Mouse (Mus musculus) liver, embryonic 14.5 days (tissue): Measurements from ENCODE around the gene Glis2. TPM values are rescaled to one million over a fixed set of nuclear protein-coding genes. Genes with fewer than 3 reads are reported as not detected.

Experiments
- ATAC-seq: fragments of 200-750 bp; cut with Nextera tagmentation; 2 replicates; pipeline ENCODE4 v1.8.0; 2017; ENCODE audit warnings: moderate number of reproducible peaks, mild to moderate bottlenecking, moderate library complexity; ENCODE audit not compliant: insufficient read depth
- DNase-seq, 3 experiments: peaks; one replicate each; pipeline ENCODE4 v3.0.0-alpha.2; 2012 to 2013; ENCODE audit warnings: low read depth in 3 of 3, low spot score in 3 of 3
- H3K27ac ChIP-seq: fragments of 300-500 bp; sonication (generic); 2 replicates; pipeline ENCODE4 v1.5.1; 2014; ENCODE audit warnings: moderate library complexity, mild to moderate bottlenecking, control low read depth, inconsistent platforms
- H3K27me3 ChIP-seq: fragments of 300-500 bp; sonication (generic); 2 replicates; pipeline ENCODE4 v1.6.1; 2014; ENCODE audit warnings: mild to moderate bottlenecking, low read length, moderate library complexity; ENCODE audit not compliant: control insufficient read depth, insufficient read depth
- H3K36me3 ChIP-seq: fragments of 300-500 bp; sonication (generic); replicated peaks from 2 replicates; pipeline ENCODE4 v1.6.1; 2014; ENCODE audit warnings: low read depth; ENCODE audit not compliant: control insufficient read depth, insufficient read depth
- H3K4me1 ChIP-seq, 2 experiments: fragments of 200-500 bp in 1 of 2; fragments of 300-500 bp in 1 of 2; sonication (generic) in 1 of 2; replicated peaks; 2 replicates each; pipeline ENCODE4 v1.6.1; 2012 to 2014; ENCODE audit warnings: antibody characterized with exemption in 1 of 2, inconsistent platforms in 1 of 2, low read length in 1 of 2; ENCODE audit not compliant: control insufficient read depth in 2 of 2, insufficient read depth in 2 of 2
- H3K4me2 ChIP-seq: fragments of 300-500 bp; sonication (generic); 2 replicates; pipeline ENCODE4 v1.6.1; 2014; ENCODE audit warnings: low read depth, mild to moderate bottlenecking, control low read depth, moderate library complexity
- H3K4me3 ChIP-seq, 2 experiments: fragments of 200-500 bp in 1 of 2; fragments of 300-500 bp in 1 of 2; sonication (generic) in 1 of 2; 2 replicates each; pipeline ENCODE4 v1.5.1; 2012 to 2014; ENCODE audit warnings: low read depth in 2 of 2, low read length in 2 of 2, mild to moderate bottlenecking in 2 of 2, control low read depth in 1 of 2, inconsistent platforms in 1 of 2, moderate library complexity in 1 of 2; ENCODE audit not compliant: insufficient read depth in 1 of 2
- H3K9ac ChIP-seq: fragments of 300-500 bp; sonication (generic); replicated peaks from 2 replicates; pipeline ENCODE4 v1.6.1; 2014; ENCODE audit warnings: mild to moderate bottlenecking, control low read depth, moderate library complexity
- H3K9me3 ChIP-seq: fragments of 300-500 bp; sonication (generic); 2 replicates; pipeline ENCODE4 v1.6.1; 2016; ENCODE audit warnings: low read length, mixed read lengths; ENCODE audit not compliant: control insufficient read depth
- CTCF ChIP-seq: IDR thresholded peaks from 2 replicates; pipeline ENCODE4 v1.5.1; 2016; ENCODE audit warnings: antibody characterized with exemption, low read depth, control low read depth
- EP300 ChIP-seq: IDR thresholded peaks from 2 replicates; pipeline ENCODE4 v1.6.1; 2016; ENCODE audit warnings: antibody characterized with exemption, low read depth
- WGBS: fragments of 180-500 bp; shearing (Covaris S2); extraction: QIAGEN DNeasy Blood & Tissue Kit; methylation state at CpG from one replicate; pipeline ENCODE4 v1.1.7; 2014; ENCODE audit not compliant: insufficient replicate concordance; 5-methylcytosine and 5-hydroxymethylcytosine counted together
- polyA plus RNA-seq, 2 experiments: library from polyadenylated mRNA; depleted of rRNA in 1 of 2; stranded (reverse) in 1 of 2; unstranded in 1 of 2; fragments of >200 nt; fragmentation: Nextera tagmentation in 1 of 2; extraction: Ambion mirVana in 1 of 2; gene quantifications; 2 replicates each; pipeline versions ENCODE4 v1.2.1 to v1.2.3; 2012 to 2014

The Glis2 gene
- polyA plus RNA-seq, 2 experiments: 1.7 to 2.8 TPM

- WGBS: 75% methylated on average over 3 of the region's 3 CpGs
- DNase-seq (no peak), ATAC-seq (no peak)
- Histone ChIP-seq H3K4me1 (no peaks in the 10 kb centered on the region), H3K27ac (no peak overlapping the region), H3K9ac (no peak overlapping the region), H3K9me3 (no peaks in the 10 kb centered on the region), H3K4me2 (no peak overlapping the region), H3K4me3 (no peak overlapping the region), H3K27me3 (no peaks in the 10 kb centered on the region), H3K36me3 (no peaks in the 10 kb centered on the region; the same call in none of the 2 replicates)
- no peak for TF ChIP-seq CTCF
- no peak for TF ChIP-seq EP300
These were observed 20.1 kb downstream of the Glis2 start for GRCm38 (mm10) chr16:4614639-4615038.

GRCm38 (mm10) chr16:4615297-4615696 lies 20.8 kb downstream of the Glis2 start:
- Histone ChIP-seq H3K9me3 (no peaks in the 10 kb centered on the region), H3K27me3 (no peaks in the 10 kb centered on the region), H3K27ac (no peak overlapping the region), H3K4me1 (no peaks in the 10 kb centered on the region), H3K9ac (no peak overlapping the region), H3K4me2 (no peak overlapping the region), H3K36me3 (no peaks in the 10 kb centered on the region; the same call in none of the 2 replicates), H3K4me3 (no peak overlapping the region)
- no peak for TF ChIP-seq EP300
- no peak for TF ChIP-seq CTCF
- WGBS: 70% methylated on average over 1 of the region's 1 CpGs
- no peak for ATAC-seq
- DNase-seq: no peak

GRCm38 (mm10) chr16:4616829-4617228 lies 22.3 kb downstream of the Glis2 start:
- Histone ChIP-seq H3K9me3 (no peaks in the 10 kb centered on the region), H3K4me3 (no peak overlapping the region), H3K27ac (no peak overlapping the region), H3K27me3 (no peaks in the 10 kb centered on the region), H3K4me1 (no peaks in the 10 kb centered on the region), H3K4me2 (no peak overlapping the region), H3K9ac (no peak overlapping the region), H3K36me3 (no peaks in the 10 kb centered on the region; the same call in none of the 2 replicates)
- TF ChIP-seq EP300 (no peak), CTCF (no peak)
- WGBS: 66% methylated on average over 4 of the region's 4 CpGs
- DNase-seq (no peak), ATAC-seq (no peak)

DNA sequence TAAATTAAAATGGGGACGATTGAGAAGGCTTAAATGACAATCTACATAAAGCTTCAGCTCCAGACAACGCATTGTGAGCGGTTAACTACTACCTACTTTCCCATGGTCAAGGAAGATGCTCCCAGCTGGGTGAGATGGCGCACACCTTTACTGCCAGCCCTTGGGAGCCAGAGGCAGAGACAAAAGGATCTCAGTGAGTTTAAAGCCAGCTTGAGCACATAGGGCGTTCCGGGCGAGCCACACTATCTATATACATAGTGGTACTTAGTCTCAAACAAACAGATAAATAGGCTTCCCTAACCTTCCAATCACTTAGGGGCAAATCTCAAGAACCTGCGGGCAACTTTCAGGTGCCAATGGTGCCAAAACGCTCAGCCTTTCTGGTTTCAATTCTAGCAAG lies 29.6 kb downstream of the Glis2 start:
- H3K9me3 ChIP-seq: no peaks in the 10 kb centered on the region
- peak overlapping the region; percentile 84 to 89 for H3K4me3 ChIP-seq
- TF ChIP-seq EP300 (no peak), CTCF (no peak)
- H3K4me2 ChIP-seq: peak overlapping the region; percentile 85
- 16% methylated on average over 9 of the region's 9 CpGs for WGBS
- H3K4me1 ChIP-seq: peaks cover 14 to 18% of the 10 kb centered on the region in 2 experiments
- ATAC-seq (peak; percentile 56), DNase-seq (peak in 1 of 3 experiments; percentile 26)
- no peaks in the 10 kb centered on the region for H3K36me3 ChIP-seq
- H3K9ac ChIP-seq: peak overlapping the region; percentile 84
- H3K27me3 ChIP-seq: no peaks in the 10 kb centered on the region
- peak overlapping the region; percentile 72 for H3K27ac ChIP-seq

GRCm38 (mm10) chr16:4624481-4625110 lies 30.1 kb downstream of the Glis2 start, which contains the start of gene Pam16:
Gene Pam16 (minus strand): TSS chr16:4624988.
- H3K27me3 ChIP-seq: no peaks in the 10 kb centered on the region
- H3K4me3 ChIP-seq: peak within 1 kb of the TSS; percentile 84 to 89
- H3K4me1 ChIP-seq: peaks cover 14 to 18% of the 10 kb centered on the region in 2 experiments
- DNase-seq (peak; percentile 78 to 82 (median 79)), ATAC-seq (peak; percentile 89)
- peak within 1 kb of the TSS; percentile 72 for H3K27ac ChIP-seq
- TF ChIP-seq EP300 (no peak), CTCF (no peak)
- no peaks in the 10 kb centered on the region for H3K9me3 ChIP-seq
- H3K9ac ChIP-seq: peak within 1 kb of the TSS; percentile 84
- no peaks in the 10 kb centered on the region for H3K36me3 ChIP-seq
- whole genome bisulfite sequencing: under 1% methylated on average over 56 of the region's 56 CpGs
- H3K4me2 ChIP-seq: peak within 1 kb of the TSS; percentile 85
